Mouse (Mus musculus): ENCODE results near the gene Abcd3. TPM values are rescaled to one million over a fixed set of nuclear protein-coding genes. Genes with fewer than 3 reads are reported as not detected.
A peak's percentile ranks its signal among the peaks of the same experiment; 100 is the strongest.
"Not testable (repeated sequence)": the region's sequence is repeated elsewhere in the genome, so short reads cannot be mapped to it uniquely, and the experiment has no call there.

The Abcd3 gene
- polyA plus RNA-seq, 1 experiment from 2014 or later = 84.8 TPM

DNA sequence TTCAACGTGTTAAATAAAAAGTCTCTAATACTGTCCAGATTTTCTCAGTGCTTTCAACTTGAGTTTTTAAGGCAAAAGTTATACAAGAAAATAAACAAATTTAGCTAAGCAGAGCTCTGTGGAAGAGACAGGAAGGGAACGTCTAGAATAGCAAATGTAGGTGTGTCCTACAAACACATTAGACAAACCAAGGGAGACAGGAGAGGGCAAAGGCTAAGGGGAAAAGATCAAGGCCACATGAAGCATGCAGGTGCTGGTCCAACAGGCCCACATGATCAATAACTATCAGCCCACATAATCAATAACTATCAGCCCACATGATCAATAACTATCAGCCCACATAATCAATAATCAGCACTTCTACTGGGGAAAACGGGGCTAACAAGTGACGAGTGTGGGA lies 22.9 kb downstream of the Abcd3 start:
- Histone ChIP-seq H3K9ac (ENCODE audit: low read length) (no peak overlapping the region), H3K27ac (ENCODE audit: low read length) (no peak overlapping the region), H3K27me3 (ENCODE audit: control insufficient read depth, insufficient read depth, low read depth, low read length) (no peaks in the 10 kb centered on the region), H3K4me2 (ENCODE audit: low read depth, low read length) (no peak overlapping the region), H3K36me3 (ENCODE audit: control insufficient read depth, insufficient read depth, low read length) (0 out of 2 replicates have a peak, but pooled peaks cover 5% of the 10 kb centered on the region), H3K9me3 (ENCODE audit: control insufficient read depth, low read length) (no peaks in the 10 kb centered on the region), H3K4me3 (ENCODE audit: low read length) (no peak overlapping the region), H3K4me1 (replicated peaks; ENCODE audit: control insufficient read depth, insufficient read depth, low read length) (no peaks in the 10 kb centered on the region)
- 74% methylated on average over 4 of the region's 4 CpGs for WGBS
- no peak for ATAC-seq (ENCODE audit: low read depth)

DNA sequence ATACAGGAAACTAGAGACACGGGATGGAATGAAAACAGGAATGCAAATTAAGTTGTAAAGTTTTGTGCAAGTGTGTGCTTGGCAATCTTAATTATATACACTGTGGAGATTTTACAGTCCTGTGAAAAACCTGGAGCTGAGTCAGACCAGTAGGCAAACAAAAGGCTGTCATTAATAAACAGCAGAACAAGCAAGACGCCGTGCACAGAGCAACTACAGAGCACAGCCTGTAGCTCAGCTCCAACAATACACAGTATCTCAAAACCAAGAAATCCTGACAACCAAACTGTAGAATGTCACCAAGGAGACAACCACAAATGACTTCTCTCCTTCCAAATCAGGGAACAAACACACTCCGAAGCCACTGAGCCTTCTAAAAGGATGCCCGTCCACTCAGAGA lies 24.7 kb downstream of the Abcd3 start:
- H3K9ac ChIP-seq (ENCODE audit: low read length) = no peak overlapping the region
- H3K27ac ChIP-seq (ENCODE audit: low read length) = no peak overlapping the region
- ATAC-seq (ENCODE audit: low read depth) = 0 out of 2 replicates have a peak, but pooled peaks have one; percentile 45
- H3K4me2 ChIP-seq (ENCODE audit: low read depth, low read length) = no peak overlapping the region
- no peaks in the 10 kb centered on the region for H3K27me3 ChIP-seq (ENCODE audit: control insufficient read depth, insufficient read depth, low read depth, low read length)
- H3K9me3 ChIP-seq (ENCODE audit: control insufficient read depth, low read length) = no peaks in the 10 kb centered on the region
- H3K4me3 ChIP-seq (ENCODE audit: low read length) = no peak overlapping the region
- H3K4me1 ChIP-seq (replicated peaks; ENCODE audit: control insufficient read depth, insufficient read depth, low read length) = no peaks in the 10 kb centered on the region
- 0 out of 2 replicates have a peak, but pooled peaks cover 5% of the 10 kb centered on the region for H3K36me3 ChIP-seq (ENCODE audit: control insufficient read depth, insufficient read depth, low read length)
- 44% methylated on average over 5 of the region's 5 CpGs for WGBS

DNA sequence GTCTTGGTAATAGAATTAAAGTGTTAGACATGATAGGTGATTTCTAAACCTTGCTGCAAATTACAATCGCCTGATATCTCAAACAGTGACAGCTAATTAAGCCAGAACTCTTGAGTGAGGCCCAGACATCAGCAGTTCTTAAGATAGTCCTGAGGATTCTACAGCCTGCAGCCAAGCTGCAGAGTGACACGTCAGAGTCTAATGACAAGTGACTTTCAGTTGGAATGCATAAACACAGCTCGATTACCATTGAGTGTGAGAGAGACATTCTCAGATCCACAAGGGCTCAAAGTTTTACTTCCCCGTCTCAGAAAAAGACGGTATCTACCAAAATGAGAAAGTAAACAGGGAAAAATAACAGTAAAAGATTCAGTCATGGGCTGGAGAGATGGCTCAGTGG lies 25.3 kb downstream of the Abcd3 start:
- Histone ChIP-seq H3K36me3 (ENCODE audit: control insufficient read depth, insufficient read depth, low read length) (0 out of 2 replicates have a peak, but pooled peaks cover 5% of the 10 kb centered on the region), H3K9me3 (ENCODE audit: control insufficient read depth, low read length) (no peaks in the 10 kb centered on the region), H3K9ac (ENCODE audit: low read length) (no peak overlapping the region), H3K4me1 (replicated peaks; ENCODE audit: control insufficient read depth, insufficient read depth, low read length) (no peaks in the 10 kb centered on the region), H3K27me3 (ENCODE audit: control insufficient read depth, insufficient read depth, low read depth, low read length) (no peaks in the 10 kb centered on the region), H3K27ac (ENCODE audit: low read length) (no peak overlapping the region), H3K4me2 (ENCODE audit: low read depth, low read length) (no peak overlapping the region), H3K4me3 (ENCODE audit: low read length) (no peak overlapping the region)
- peak; percentile 82; the same call in 1 of the 2 replicates for ATAC-seq (ENCODE audit: low read depth)
- 29% methylated on average over 5 of the region's 5 CpGs for WGBS

GRCm38 (mm10) chr3:121783020-121783419 lies 32.1 kb downstream of the Abcd3 start:
- H3K4me1 ChIP-seq (replicated peaks; ENCODE audit: control insufficient read depth, insufficient read depth, low read length) = no peaks in the 10 kb centered on the region
- H3K9ac ChIP-seq (ENCODE audit: low read length) = no peak overlapping the region
- WGBS = 60% methylated on average over 6 of the region's 6 CpGs
- no peak overlapping the region for H3K4me2 ChIP-seq (ENCODE audit: low read depth, low read length)
- 0 out of 2 replicates have a peak, but pooled peaks have one; percentile 31 for ATAC-seq (ENCODE audit: low read depth)
- no peaks in the 10 kb centered on the region for H3K27me3 ChIP-seq (ENCODE audit: control insufficient read depth, insufficient read depth, low read depth, low read length)
- H3K36me3 ChIP-seq (ENCODE audit: control insufficient read depth, insufficient read depth, low read length) = peaks cover 6% of the 10 kb centered on the region; the same call in 1 of the 2 replicates
- no peak overlapping the region for H3K4me3 ChIP-seq (ENCODE audit: low read length)
- H3K27ac ChIP-seq (ENCODE audit: low read length) = no peak overlapping the region
- no peaks in the 10 kb centered on the region for H3K9me3 ChIP-seq (ENCODE audit: control insufficient read depth, low read length)

DNA sequence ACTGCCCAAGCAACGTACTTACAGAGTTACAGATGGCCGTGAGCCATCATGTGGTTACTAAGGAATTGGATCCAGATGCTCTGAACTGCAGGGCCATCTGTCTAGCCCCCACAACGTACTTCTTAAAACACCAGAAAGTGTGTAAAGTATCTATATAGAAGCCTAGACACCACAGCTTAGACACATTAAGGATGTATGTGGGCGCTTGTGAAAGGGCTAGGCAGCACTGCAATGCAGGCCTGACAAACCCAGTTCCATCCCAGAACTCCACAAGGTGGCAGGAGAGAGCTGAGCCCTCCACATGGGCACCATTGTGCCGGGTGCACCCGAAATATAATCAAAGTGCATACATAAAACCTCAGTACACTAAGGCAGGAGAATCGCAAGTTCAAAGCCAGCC lies 37.2 kb downstream of the Abcd3 start:
- Histone ChIP-seq H3K4me3 (ENCODE audit: low read length) (no peak overlapping the region), H3K27me3 (ENCODE audit: control insufficient read depth, insufficient read depth, low read depth, low read length) (no peaks in the 10 kb centered on the region), H3K36me3 (ENCODE audit: control insufficient read depth, insufficient read depth, low read length) (peaks cover 18% of the 10 kb centered on the region), H3K9me3 (ENCODE audit: control insufficient read depth, low read length) (no peaks in the 10 kb centered on the region), H3K9ac (ENCODE audit: low read length) (no peak overlapping the region), H3K27ac (ENCODE audit: low read length) (no peak overlapping the region), H3K4me2 (ENCODE audit: low read depth, low read length) (no peak overlapping the region), H3K4me1 (replicated peaks; ENCODE audit: control insufficient read depth, insufficient read depth, low read length) (no peaks in the 10 kb centered on the region)
- WGBS = 48% methylated on average over 7 of the region's 7 CpGs
- peak; percentile 70; the same call in 1 of the 2 replicates for ATAC-seq (ENCODE audit: low read depth)

GRCm38 (mm10) chr3:121773336-121773735 lies 41.8 kb downstream of the Abcd3 start:
- peaks cover 38% of the 10 kb centered on the region for H3K36me3 ChIP-seq (ENCODE audit: control insufficient read depth, insufficient read depth, low read length)
- not testable (repeated sequence) for H3K27ac ChIP-seq (ENCODE audit: low read length); H3K9me3 ChIP-seq (ENCODE audit: control insufficient read depth, low read length); H3K4me2 ChIP-seq (ENCODE audit: low read depth, low read length); H3K4me3 ChIP-seq (ENCODE audit: low read length); H3K27me3 ChIP-seq (ENCODE audit: control insufficient read depth, insufficient read depth, low read depth, low read length); ATAC-seq (ENCODE audit: low read depth); H3K4me1 ChIP-seq (replicated peaks; ENCODE audit: control insufficient read depth, insufficient read depth, low read length); H3K9ac ChIP-seq (ENCODE audit: low read length)
- WGBS = 95% methylated on average over 4 of the region's 4 CpGs

DNA sequence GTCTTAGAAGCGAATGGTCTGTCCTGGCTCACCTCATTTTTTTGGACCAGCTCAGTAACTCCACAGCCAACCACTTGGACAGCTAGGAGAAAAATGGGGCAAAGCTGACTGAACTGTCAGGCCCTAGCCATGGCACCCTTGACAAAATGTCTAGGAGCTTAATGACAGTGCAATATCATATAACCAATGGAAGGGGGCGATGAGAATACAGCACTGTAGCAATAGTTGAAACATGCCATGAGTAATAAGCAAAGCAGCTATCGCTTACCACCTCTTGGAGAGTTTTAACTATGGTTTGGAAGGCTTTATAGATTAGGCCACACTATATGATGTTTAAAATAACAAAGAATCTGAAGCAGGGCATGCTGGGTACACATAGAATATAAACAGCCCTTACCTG lies 46.3 kb downstream of the Abcd3 start:
- no peaks in the 10 kb centered on the region for H3K4me1 ChIP-seq (replicated peaks; ENCODE audit: control insufficient read depth, insufficient read depth, low read length)
- peaks cover 49% of the 10 kb centered on the region for H3K36me3 ChIP-seq (ENCODE audit: control insufficient read depth, insufficient read depth, low read length)
- no peak overlapping the region for H3K27ac ChIP-seq (ENCODE audit: low read length)
- ATAC-seq (ENCODE audit: low read depth) = no peak
- WGBS = 88% methylated on average over 3 of the region's 3 CpGs
- no peak overlapping the region for H3K9ac ChIP-seq (ENCODE audit: low read length)
- no peak overlapping the region for H3K4me3 ChIP-seq (ENCODE audit: low read length)
- H3K27me3 ChIP-seq (ENCODE audit: control insufficient read depth, insufficient read depth, low read depth, low read length) = no peaks in the 10 kb centered on the region
- H3K9me3 ChIP-seq (ENCODE audit: control insufficient read depth, low read length) = no peaks in the 10 kb centered on the region
- no peak overlapping the region for H3K4me2 ChIP-seq (ENCODE audit: low read depth, low read length)

DNA sequence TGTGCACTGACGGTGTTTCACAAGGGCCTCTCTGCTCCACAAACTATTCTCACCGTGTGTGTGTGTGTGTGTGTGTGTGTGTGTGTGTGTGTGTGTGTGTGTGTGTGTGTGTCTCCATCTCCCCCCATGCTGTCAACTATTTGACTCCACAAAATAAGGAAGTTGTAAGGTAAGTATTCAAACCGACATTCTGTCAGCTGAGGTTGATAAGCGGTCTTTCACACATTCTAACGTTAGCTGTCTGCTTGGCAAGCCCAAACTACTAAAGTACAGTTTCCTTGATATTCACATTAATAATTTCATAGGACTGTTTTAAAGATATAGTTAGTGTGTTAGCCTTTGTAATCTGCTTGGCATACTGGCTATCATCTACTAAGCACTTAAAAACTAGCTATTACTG lies 48.3 kb downstream of the Abcd3 start:
- no peak overlapping the region for H3K27ac ChIP-seq (ENCODE audit: low read length)
- H3K27me3 ChIP-seq (ENCODE audit: control insufficient read depth, insufficient read depth, low read depth, low read length) = no peaks in the 10 kb centered on the region
- no peaks in the 10 kb centered on the region for H3K9me3 ChIP-seq (ENCODE audit: control insufficient read depth, low read length)
- H3K36me3 ChIP-seq (ENCODE audit: control insufficient read depth, insufficient read depth, low read length) = peaks cover 52% of the 10 kb centered on the region
- no peak for ATAC-seq (ENCODE audit: low read depth)
- no peak overlapping the region for H3K4me2 ChIP-seq (ENCODE audit: low read depth, low read length)
- H3K4me1 ChIP-seq (replicated peaks; ENCODE audit: control insufficient read depth, insufficient read depth, low read length) = no peaks in the 10 kb centered on the region
- H3K4me3 ChIP-seq (ENCODE audit: low read length) = no peak overlapping the region
- 75% methylated on average over 5 of the region's 5 CpGs for WGBS
- no peak overlapping the region for H3K9ac ChIP-seq (ENCODE audit: low read length)

DNA sequence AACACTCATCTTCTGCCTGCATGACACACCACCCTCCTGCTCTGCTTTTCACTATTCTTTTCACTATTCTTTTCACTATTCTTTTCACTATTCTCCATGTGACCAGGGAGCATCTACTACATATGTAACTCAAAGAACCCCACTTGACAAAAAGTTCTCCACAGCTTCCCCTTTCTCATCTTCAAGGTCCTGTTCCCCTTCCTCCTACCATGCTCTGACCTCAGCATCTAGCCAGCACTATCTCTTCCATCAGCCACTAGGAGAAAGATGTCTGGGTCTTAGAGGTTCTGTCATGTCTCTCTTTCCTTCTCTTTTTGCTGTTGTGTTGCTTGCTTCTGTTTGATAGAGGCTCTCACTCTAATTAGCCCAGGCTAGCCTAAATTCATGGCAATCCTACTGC lies 49.1 kb downstream of the Abcd3 start:
- Histone ChIP-seq H3K4me3 (ENCODE audit: low read length) (no peak overlapping the region), H3K27me3 (ENCODE audit: control insufficient read depth, insufficient read depth, low read depth, low read length) (no peaks in the 10 kb centered on the region), H3K9me3 (ENCODE audit: control insufficient read depth, low read length) (no peaks in the 10 kb centered on the region), H3K9ac (ENCODE audit: low read length) (no peak overlapping the region), H3K4me1 (replicated peaks; ENCODE audit: control insufficient read depth, insufficient read depth, low read length) (no peaks in the 10 kb centered on the region), H3K27ac (ENCODE audit: low read length) (no peak overlapping the region), H3K36me3 (ENCODE audit: control insufficient read depth, insufficient read depth, low read length) (peaks cover 50% of the 10 kb centered on the region), H3K4me2 (ENCODE audit: low read depth, low read length) (no peak overlapping the region)
- no peak for ATAC-seq (ENCODE audit: low read depth)
